Mouse (Mus musculus): ENCODE measurements at regions not wholly inside any gene's neighbourhood (a gene's known extent, or its start where the extent isn't known, plus 50 kb on each side); places are given as distances from the start of the nearest gene placed in this dataset.

GRCm38 (mm10) chr17:87532762-87533161 is 86.0 kb upstream of the Calm2 start:
- no peaks in the 10 kb centered on the region for H3K36me3 ChIP-seq (ENCODE audit: control insufficient read depth, insufficient read depth)
- H3K4me2 ChIP-seq (ENCODE audit: low read depth) = no peak overlapping the region
- no peaks in the 10 kb centered on the region for H3K27me3 ChIP-seq (ENCODE audit: control insufficient read depth, insufficient read depth, insufficient read length)
- H3K4me3 ChIP-seq = no peak overlapping the region
- H3K79me2 ChIP-seq (ENCODE audit: control insufficient read depth, insufficient read depth) = no peaks in the 10 kb centered on the region
- TF ChIP-seq POLR2AphosphoS2 (IDR thresholded peaks at IDR 0.05; ENCODE audit: insufficient read length, low read depth) = no peak
- TF ChIP-seq CEBPB (IDR thresholded peaks at IDR 0.05; ENCODE audit: insufficient read depth, poor library complexity, severe bottlenecking) = no peak
- no peak for TF ChIP-seq TCF12 (IDR thresholded peaks at IDR 0.05; ENCODE audit: insufficient read depth, poor library complexity, severe bottlenecking)
- no peak for TF ChIP-seq SRF (IDR thresholded peaks at IDR 0.05; ENCODE audit: control insufficient read depth, insufficient read length, low read depth)
- TF ChIP-seq REST (IDR thresholded peaks at IDR 0.05; ENCODE audit: insufficient read depth, insufficient read length) = no peak
- TF ChIP-seq USF1 (IDR thresholded peaks at IDR 0.05; ENCODE audit: low read depth) = no peak
- TF ChIP-seq MYOG (IDR thresholded peaks at IDR 0.05; ENCODE audit: control insufficient read depth in 1 of 3, insufficient read depth in 1 of 3, insufficient read length in 2 of 3, low read depth in 2 of 3) = no peak
- no peak for TF ChIP-seq POLR2A (IDR thresholded peaks at IDR 0.05; ENCODE audit: insufficient read length, low read depth)
- TF ChIP-seq MAX (IDR thresholded peaks at IDR 0.05; ENCODE audit: low read depth) = no peak
- no peak for TF ChIP-seq TCF3 (IDR thresholded peaks at IDR 0.05; ENCODE audit: insufficient read length, low read depth)
- TF ChIP-seq E2F4 (IDR thresholded peaks at IDR 0.05; ENCODE audit: insufficient read depth) = no peak
- no peak for TF ChIP-seq MYOD1 (IDR thresholded peaks at IDR 0.05; ENCODE audit: control insufficient read depth in 1 of 3, insufficient read length in 2 of 3, low read depth in 2 of 3)
- H3ac ChIP-seq (ENCODE audit: control insufficient read depth, insufficient read length) = no peak overlapping the region

- Histone ChIP-seq H3K4me3 (no peak overlapping the region), H3ac (ENCODE audit: control insufficient read depth, insufficient read length) (no peak overlapping the region), H3K27me3 (ENCODE audit: control insufficient read depth, insufficient read depth, insufficient read length) (peaks cover 5% of the 10 kb centered on the region), H3K4me2 (ENCODE audit: low read depth) (no peak overlapping the region), H3K36me3 (ENCODE audit: control insufficient read depth, insufficient read depth) (no peaks in the 10 kb centered on the region), H3K79me2 (ENCODE audit: control insufficient read depth, insufficient read depth) (no peaks in the 10 kb centered on the region)
- TF ChIP-seq SRF (IDR thresholded peaks at IDR 0.05; ENCODE audit: control insufficient read depth, insufficient read length, low read depth) (no peak), MYOD1 (IDR thresholded peaks at IDR 0.05; ENCODE audit: control insufficient read depth in 1 of 3, insufficient read length in 2 of 3, low read depth in 2 of 3) (no peak), REST (IDR thresholded peaks at IDR 0.05; ENCODE audit: insufficient read depth, insufficient read length) (no peak), CEBPB (IDR thresholded peaks at IDR 0.05; ENCODE audit: insufficient read depth, poor library complexity, severe bottlenecking) (no peak), MAX (IDR thresholded peaks at IDR 0.05; ENCODE audit: low read depth) (no peak), E2F4 (IDR thresholded peaks at IDR 0.05; ENCODE audit: insufficient read depth) (no peak), POLR2A (IDR thresholded peaks at IDR 0.05; ENCODE audit: insufficient read length, low read depth) (no peak), TCF3 (IDR thresholded peaks at IDR 0.05; ENCODE audit: insufficient read length, low read depth) (no peak), TCF12 (IDR thresholded peaks at IDR 0.05; ENCODE audit: insufficient read depth, poor library complexity, severe bottlenecking) (no peak), USF1 (IDR thresholded peaks at IDR 0.05; ENCODE audit: low read depth) (no peak), POLR2AphosphoS2 (IDR thresholded peaks at IDR 0.05; ENCODE audit: insufficient read length, low read depth) (no peak), MYOG (IDR thresholded peaks at IDR 0.05; ENCODE audit: control insufficient read depth in 1 of 3, insufficient read depth in 1 of 3, insufficient read length in 2 of 3, low read depth in 2 of 3) (no peak)
Observed at GRCm38 (mm10) chr17:87549568-87549967, 86.2 kb upstream of the Epcam start.

- TF ChIP-seq POLR2A (IDR thresholded peaks at IDR 0.05; ENCODE audit: insufficient read length, low read depth) (no peak), MAX (IDR thresholded peaks at IDR 0.05; ENCODE audit: low read depth) (no peak), TCF12 (IDR thresholded peaks at IDR 0.05; ENCODE audit: insufficient read depth, poor library complexity, severe bottlenecking) (no peak), POLR2AphosphoS2 (IDR thresholded peaks at IDR 0.05; ENCODE audit: insufficient read length, low read depth) (no peak), REST (IDR thresholded peaks at IDR 0.05; ENCODE audit: insufficient read depth, insufficient read length) (no peak), CEBPB (IDR thresholded peaks at IDR 0.05; ENCODE audit: insufficient read depth, poor library complexity, severe bottlenecking) (no peak), USF1 (IDR thresholded peaks at IDR 0.05; ENCODE audit: low read depth) (no peak)
- H3K4me2 ChIP-seq (ENCODE audit: low read depth) = peak overlapping the region; percentile 48
Observed at GRCm38 (mm10) chr17:87550518-87551164, 85.1 kb upstream of the Epcam start.

GRCm38 (mm10) chr17:87554561-87554960 is 81.2 kb upstream of the Epcam start:
- no peaks in the 10 kb centered on the region for H3K79me2 ChIP-seq (ENCODE audit: control insufficient read depth, insufficient read depth)
- H3K27me3 ChIP-seq (ENCODE audit: control insufficient read depth, insufficient read depth, insufficient read length) = no peaks in the 10 kb centered on the region
- H3K4me3 ChIP-seq = no peak overlapping the region
- H3ac ChIP-seq (ENCODE audit: control insufficient read depth, insufficient read length) = no peak overlapping the region
- H3K4me2 ChIP-seq (ENCODE audit: low read depth) = no peak overlapping the region
- no peaks in the 10 kb centered on the region for H3K36me3 ChIP-seq (ENCODE audit: control insufficient read depth, insufficient read depth)
- TF ChIP-seq REST (IDR thresholded peaks at IDR 0.05; ENCODE audit: insufficient read depth, insufficient read length) (no peak), E2F4 (IDR thresholded peaks at IDR 0.05; ENCODE audit: insufficient read depth) (no peak), POLR2AphosphoS2 (IDR thresholded peaks at IDR 0.05; ENCODE audit: insufficient read length, low read depth) (no peak), TCF3 (IDR thresholded peaks at IDR 0.05; ENCODE audit: insufficient read length, low read depth) (no peak), SRF (IDR thresholded peaks at IDR 0.05; ENCODE audit: control insufficient read depth, insufficient read length, low read depth) (no peak), CEBPB (IDR thresholded peaks at IDR 0.05; ENCODE audit: insufficient read depth, poor library complexity, severe bottlenecking) (no peak), MYOD1 (IDR thresholded peaks at IDR 0.05; ENCODE audit: control insufficient read depth in 1 of 3, insufficient read length in 2 of 3, low read depth in 2 of 3) (no peak), TCF12 (IDR thresholded peaks at IDR 0.05; ENCODE audit: insufficient read depth, poor library complexity, severe bottlenecking) (no peak), POLR2A (IDR thresholded peaks at IDR 0.05; ENCODE audit: insufficient read length, low read depth) (no peak), MYOG (IDR thresholded peaks at IDR 0.05; ENCODE audit: control insufficient read depth in 1 of 3, insufficient read depth in 1 of 3, insufficient read length in 2 of 3, low read depth in 2 of 3) (no peak)

More at GRCm38 (mm10) chr17:87550518-87551164, 85.1 kb upstream of the Epcam start:
- Histone ChIP-seq H3K36me3 (ENCODE audit: control insufficient read depth, insufficient read depth) (no peaks in the 10 kb centered on the region), H3K4me3 (no peak overlapping the region), H3K79me2 (ENCODE audit: control insufficient read depth, insufficient read depth) (no peaks in the 10 kb centered on the region), H3ac (ENCODE audit: control insufficient read depth, insufficient read length) (no peak overlapping the region), H3K27me3 (ENCODE audit: control insufficient read depth, insufficient read depth, insufficient read length) (no peaks in the 10 kb centered on the region)

Measured in myocyte (in vitro differentiated cells).